Mouse (Mus musculus): ENCODE results near the gene Ap2b1.
A peak's percentile ranks its signal among the peaks of the same experiment; 100 is the strongest.

Ap2b1 gene

DNA sequence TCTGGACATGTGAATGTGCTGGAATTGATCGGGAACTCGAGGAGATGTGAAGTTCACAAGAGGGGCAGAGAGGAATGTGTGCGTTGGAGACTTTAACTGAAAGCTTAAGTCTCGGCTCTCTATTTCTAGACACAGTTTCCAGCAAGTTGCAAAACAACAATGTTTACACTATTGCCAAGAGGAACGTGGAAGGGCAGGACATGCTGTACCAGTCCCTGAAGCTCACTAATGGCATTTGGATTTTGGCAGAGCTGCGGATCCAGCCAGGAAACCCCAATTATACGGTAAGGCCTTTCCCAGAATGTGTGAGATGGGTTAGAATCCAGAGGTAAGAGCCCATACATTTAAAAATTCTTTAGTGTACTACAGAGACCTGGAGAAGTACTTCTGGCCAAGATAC, 98.8 kb downstream of the Ap2b1 start:
- DNase-seq (ENCODE audit: low spot score in 2 of 2), result no peak

DNA sequence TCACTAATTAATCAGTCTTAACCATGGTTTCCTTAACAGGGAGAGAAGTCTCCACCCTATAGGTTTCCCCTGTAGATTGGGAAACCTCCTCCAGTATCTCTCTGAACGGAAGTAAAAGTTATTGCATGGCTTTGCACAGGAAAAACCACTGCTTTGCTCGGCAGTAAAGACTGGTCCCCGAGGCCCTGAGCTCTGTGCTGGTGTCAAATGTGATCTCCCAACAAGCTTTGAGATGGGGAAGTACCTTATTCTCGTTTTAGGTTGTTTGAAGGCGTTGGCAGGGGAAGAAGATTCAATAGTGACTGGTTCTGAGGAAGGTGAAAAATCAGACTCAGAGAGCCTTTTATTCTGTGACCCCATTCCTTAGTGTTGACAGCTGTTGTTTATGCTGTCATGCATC, 99.9 kb downstream of the Ap2b1 start:
- DNase-seq (ENCODE audit: low spot score in 2 of 2), result no peak

DNA sequence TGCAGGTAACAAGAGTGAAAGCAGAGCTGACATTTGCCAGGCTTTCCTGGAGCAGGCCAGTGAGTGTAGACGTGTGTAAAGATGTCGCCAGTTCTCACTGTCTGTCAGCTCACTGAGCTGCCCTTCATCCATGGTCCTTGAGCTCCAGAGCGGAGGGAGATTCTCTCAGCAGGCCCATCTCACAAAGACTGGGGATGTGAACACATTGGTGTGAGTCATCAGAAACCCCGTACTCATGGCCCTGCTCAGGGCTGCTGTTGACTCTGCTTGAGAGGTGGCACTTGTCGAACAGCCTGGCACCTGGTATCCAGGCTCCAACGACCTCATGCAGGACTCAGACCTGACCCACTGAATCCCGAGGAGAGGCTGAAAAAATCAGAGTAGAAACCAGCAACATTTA, 105.0 kb downstream of the Ap2b1 start:
- DNase-seq (ENCODE audit: low spot score in 2 of 2), result no peak

DNA sequence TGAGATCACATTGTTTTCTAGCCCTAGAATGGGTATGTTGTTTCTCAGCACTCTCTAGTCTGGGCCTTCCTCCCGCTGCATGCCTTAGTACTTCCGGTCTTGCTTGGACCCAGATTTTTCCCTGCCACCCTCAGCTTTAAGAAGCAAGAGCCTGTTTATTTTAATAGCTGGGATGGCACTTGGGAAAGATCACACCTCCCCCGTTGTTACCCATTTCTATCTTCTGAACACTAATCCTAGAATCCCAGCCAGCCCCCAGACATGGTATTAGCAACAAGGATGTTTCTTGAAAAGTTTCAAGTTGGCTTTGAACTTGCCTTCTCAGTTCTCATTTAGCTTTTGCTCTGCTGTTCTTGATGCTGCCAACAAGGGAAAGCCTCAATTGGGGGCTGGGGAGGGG, 107.6 kb downstream of the Ap2b1 start:
- no peak for DNase-seq (ENCODE audit: low spot score in 2 of 2)

DNA sequence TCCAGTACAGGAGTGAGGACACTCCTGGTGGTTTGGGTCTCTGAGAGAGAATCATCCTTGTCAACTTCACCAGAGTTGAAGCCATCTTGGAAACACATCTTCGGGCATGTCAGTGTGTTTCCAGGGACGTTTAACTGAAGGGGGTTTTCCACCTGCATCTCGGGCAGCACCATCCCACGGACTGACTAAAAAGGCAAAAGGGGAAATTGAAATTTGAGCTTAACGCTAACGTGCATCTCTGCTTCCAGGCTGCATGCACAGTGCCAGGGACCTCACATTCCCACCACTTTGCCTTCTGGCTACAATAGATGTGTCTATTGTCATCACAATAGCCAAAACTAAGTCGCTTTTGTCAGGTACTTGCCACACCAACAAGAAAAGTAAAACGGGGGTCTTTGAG, 109.4 kb downstream of the Ap2b1 start:
- no peak for DNase-seq (ENCODE audit: low spot score in 2 of 2)

DNA sequence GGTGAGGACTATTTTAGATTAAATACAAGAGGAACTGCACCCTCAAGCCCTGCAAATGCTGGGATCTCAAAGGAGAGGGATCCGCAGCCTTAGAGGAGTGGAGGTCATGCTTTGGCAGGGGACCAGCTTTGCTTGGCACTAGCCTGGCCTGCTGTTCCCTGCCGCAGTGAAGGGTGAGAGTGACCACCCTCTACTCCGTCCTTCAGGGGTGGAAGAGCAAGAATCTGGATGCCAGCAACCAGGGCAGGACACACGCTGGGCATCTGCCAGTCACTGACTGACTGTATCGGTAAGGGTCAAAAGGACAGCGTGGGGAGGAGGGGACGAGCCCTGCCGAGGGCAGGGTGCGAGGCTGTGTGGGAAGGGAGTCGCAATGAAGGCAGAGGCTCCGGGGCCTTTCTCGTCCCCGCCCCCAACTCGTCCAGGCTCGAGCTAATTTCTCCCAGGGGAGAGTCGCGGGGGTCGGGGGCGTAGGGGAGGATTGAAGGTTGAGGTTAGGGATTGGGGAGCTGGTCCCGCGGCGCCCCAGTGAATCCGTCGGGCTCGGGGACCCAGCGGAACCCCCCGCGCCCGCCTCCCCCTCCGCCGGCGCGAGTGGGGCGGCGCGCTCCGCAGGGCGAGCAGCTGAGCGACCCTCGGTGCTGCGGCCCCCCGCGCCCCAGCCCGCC, 110.4 kb downstream of the Ap2b1 start, which contains the start of gene Rasl10b:
Gene Rasl10b, plus strand, starts transcription at position 51 of the 668 bp plus-strand sequence.
- no peak for DNase-seq (ENCODE audit: low spot score in 2 of 2)

DNA sequence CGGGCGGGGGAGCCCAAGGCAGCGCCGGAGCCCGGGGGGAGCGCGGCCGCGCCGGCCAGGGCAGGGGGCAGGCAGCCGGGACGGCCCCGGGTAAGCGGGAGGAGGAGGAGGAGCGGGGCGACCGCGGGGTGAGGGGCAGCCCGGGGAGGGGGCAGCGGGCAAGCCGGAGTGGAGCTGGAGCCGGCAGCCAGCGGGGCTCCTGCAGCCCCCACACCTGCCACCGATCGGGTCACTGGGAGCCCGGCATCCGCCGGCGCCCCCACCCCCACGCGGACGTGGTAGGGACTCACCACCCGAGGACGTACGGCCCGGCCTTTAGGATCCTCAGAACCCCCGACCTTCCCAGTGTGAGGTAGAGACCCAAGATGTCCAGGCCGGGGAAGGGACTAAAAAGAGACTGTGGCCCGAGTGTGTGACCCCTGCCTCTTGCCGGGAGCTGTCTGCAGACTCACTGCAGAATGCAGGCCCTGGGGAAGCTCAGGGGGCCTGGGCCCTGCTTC, 111.0 kb downstream of the Ap2b1 start:
- no peak for DNase-seq (ENCODE audit: low spot score in 2 of 2)

DNA sequence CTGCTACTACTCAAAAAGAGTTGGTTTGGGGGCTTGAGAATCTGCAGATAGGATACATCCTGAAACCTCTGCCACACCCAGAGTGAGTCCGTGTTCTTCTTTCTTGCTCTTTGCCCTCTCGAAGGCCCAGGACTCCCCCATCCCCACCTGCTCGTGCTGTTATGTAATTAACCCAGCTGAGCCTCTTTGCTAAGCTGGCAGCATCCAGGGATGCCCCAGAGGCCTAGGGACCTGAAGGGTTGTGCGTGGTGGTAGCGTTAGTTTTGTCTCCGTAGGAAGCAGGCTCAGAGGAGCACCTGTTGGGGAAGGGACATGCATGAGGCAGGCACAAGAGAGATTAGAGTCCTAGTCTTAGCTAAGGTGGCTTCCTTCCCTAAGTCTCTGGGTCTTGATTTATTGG, 111.7 kb downstream of the Ap2b1 start:
- DNase-seq (ENCODE audit: low spot score in 2 of 2), result no peak

DNA sequence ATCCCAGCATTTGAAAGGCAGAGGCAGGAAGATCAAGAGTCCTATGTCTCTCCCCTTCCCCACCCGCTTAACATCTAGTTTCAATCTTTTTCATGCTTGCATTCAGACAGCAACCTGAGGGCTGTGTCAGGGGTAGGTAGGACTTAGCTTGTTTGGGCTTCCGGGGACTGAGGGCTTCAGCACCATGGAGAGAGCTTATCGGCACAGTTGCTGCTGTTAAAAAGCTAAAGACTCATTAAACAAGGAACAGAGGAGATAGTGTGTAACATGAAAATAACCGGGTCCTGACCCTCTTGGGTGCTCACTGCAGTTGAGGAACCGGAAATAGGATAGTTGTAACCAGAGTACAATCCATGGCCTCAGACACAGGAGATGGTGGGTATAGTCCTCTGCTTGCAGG, 118.3 kb downstream of the Ap2b1 start:
- peak in 1 of 2 experiments; percentile 38 for DNase-seq (ENCODE audit: low spot score in 2 of 2)

DNA sequence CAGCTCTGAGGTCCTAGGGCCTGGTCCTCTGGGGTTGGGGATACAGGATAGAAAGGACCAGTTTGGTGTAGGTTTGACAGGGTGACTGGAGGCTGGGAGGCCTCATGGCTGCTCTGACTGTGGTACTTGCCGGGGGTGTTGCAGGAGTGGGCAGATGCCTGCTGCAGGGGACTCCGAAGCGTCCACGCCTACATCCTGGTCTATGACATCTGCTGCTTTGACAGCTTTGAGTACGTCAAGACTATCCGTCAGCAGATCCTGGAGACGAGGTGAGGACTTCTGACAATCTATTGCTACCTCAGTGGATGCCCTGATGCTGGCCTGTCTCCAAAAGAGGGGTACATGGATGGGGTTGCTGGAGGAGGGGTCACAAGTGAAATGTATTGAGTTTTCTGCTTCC, 118.9 kb downstream of the Ap2b1 start:
- DNase-seq (ENCODE audit: low spot score in 2 of 2), result no peak

DNA sequence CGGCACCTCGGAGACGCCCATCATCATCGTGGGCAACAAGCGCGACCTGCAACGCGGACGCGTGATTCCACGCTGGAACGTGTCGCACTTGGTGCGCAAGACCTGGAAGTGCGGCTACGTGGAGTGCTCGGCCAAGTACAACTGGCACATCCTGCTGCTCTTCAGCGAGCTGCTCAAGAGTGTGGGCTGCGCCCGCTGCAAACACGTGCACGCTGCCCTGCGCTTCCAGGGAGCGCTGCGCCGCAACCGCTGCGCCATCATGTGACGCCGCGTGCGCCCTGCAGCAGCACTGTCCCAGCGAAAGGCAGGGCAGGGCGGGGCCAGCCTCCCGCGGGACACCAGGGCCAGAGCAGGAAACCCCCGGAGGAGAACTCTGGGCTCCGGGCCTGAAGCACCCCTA, 119.7 kb downstream of the Ap2b1 start:
- DNase-seq (ENCODE audit: low spot score in 2 of 2), result no peak

DNA sequence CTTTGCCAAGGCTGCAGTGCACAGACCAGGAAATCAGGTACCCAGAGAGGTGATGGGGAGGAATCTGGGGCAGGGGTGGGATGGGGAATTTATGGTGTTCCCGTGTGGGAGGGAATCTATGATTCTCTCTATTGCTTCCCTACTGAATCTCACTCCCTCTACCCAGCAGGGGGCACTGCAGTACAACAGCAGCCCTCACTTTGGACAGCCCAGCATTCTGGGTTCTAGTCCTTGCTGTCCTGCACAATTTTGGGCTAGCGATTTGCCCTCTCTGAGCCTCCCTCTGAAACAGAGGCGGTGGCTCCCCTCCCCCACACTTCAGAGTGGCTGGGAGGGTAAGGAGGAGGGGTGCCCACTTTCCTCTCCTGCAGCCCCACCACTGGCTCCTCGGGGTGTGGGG, 121.5 kb downstream of the Ap2b1 start:
- no peak for DNase-seq (ENCODE audit: low spot score in 2 of 2)

DNA sequence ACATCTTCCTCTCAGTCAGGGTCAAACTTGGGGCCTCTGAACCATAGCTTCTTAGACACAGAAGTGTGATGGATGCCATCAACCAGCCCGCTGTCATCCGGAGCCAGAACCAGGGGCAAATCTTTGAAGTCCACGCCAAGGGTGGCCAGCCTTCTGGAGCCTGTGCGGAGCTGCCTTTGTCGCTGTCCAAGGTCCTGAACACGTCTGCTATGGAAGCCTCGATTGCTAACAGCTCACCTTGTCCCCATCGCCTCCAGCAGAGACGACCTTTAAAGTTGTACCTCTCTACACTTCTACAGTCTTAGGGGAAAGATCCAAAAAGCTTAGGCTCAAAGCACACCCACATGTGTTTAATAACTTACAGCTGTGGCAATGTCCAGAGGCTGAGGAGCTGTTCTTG, 122.5 kb downstream of the Ap2b1 start:
- DNase-seq (ENCODE audit: low spot score in 2 of 2), result peak in 1 of 2 experiments; percentile 48

DNA sequence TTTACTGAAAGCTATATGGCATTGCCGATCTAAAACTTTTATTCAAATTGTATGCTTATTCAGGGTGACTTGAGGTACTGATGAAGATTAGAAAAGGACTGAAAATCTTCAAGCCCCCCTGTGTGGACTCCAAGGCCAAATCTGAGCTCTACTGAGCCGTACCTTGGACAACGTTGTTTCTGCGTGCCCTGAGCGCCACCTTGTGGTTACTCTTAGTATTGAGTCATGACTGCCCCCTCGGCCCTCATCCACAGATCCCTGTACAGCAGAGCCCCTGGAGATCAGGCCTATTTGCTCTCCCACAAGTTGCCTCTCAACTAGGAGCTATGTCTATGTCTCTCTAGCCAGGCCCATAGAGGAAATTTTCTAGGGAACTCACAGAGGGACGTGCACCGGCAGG, 125.9 kb downstream of the Ap2b1 start:
- DNase-seq (ENCODE audit: low spot score in 2 of 2), result peak; percentile 37 to 69

DNA sequence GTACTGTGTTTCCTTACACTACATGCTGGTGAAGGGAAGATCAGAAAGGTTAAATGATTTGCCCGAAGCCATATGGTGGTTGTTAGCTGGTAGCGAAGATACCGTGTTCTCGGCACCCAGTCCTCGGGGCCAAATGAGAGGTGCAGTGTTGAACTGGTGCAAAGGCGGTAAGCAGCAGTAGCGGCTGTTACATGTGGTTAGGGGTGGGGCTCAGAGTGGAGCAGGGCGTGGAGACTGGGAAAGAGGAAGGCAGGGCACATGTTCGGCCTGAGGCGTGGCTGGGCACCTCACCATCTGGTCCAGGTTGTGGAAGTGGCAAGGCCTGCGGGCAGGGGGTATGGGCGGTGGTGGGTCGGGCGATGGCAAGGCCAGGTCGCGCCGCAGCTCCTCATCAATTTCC, 128.1 kb downstream of the Ap2b1 start:
- DNase-seq (ENCODE audit: low spot score in 2 of 2), result no peak

DNA sequence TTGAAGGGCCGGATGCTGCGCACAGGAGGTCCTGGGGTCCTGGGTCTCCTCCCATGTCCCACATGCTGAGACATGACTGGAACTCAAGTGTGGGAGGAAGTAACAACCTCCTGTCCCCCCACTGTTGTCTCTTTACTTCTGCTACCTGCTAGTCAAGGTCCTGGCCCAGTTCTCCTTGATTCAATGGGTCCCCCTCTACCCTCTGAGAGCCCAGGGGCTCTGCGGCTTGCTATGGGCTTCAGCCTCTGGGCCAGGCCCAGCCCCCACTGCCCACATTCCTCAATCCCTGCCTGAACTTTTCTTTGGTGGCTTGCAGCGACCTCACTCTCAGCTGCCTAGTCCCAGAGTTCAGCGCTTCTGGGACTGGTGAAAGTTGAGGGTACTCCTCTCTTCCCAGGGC, 130.5 kb downstream of the Ap2b1 start, which contains the start of gene Gas2l2:
Gene Gas2l2, minus strand, starts transcription at position 101 of the 400 bp plus-strand sequence.
- no peak for DNase-seq (ENCODE audit: low spot score in 2 of 2)

DNA sequence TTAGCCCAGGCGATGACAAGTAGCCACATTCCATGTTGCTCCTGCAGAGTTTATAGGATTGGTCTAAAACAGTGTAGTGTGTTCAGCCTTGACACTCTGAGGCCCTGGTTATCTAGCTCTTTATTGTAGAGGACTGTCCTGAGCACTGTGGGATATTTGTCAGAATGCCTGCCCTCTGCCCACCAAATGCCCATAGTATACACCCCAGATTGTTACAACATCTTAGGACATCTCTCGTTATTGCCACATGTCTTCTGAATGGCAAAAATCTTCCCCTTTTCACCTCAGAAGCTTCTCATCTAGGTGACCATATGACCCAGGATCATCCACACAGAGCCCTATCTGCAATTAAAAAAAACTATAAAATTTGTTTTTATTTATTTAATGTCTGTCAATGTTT, 133.7 kb downstream of the Ap2b1 start:
- no peak for DNase-seq (ENCODE audit: low spot score in 2 of 2)

DNA sequence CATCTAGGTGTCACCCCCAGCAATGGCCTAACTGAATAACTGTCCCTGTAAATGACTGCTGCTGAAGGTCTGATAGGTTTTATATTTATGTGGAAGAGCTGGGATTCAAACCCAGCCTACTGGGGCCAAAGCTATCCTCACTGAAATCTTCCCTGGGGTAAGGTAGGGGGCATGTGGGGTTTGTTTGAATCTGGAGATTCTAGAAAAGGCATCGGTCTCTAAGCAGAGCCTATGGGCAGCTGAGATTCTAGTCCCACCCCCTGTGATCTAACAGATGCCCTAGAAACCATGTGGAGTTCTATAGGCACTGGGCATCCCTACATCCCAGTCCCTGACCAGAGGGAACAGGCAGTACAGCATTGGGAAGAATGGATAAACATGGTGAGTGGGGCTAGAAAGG, 138.6 kb downstream of the Ap2b1 start, which contains the start of gene 1700020L24Rik:
Gene 1700020L24Rik, plus strand, starts transcription at position 301 of the 400 bp plus-strand sequence.
- DNase-seq (ENCODE audit: low spot score in 2 of 2), result no peak

DNA sequence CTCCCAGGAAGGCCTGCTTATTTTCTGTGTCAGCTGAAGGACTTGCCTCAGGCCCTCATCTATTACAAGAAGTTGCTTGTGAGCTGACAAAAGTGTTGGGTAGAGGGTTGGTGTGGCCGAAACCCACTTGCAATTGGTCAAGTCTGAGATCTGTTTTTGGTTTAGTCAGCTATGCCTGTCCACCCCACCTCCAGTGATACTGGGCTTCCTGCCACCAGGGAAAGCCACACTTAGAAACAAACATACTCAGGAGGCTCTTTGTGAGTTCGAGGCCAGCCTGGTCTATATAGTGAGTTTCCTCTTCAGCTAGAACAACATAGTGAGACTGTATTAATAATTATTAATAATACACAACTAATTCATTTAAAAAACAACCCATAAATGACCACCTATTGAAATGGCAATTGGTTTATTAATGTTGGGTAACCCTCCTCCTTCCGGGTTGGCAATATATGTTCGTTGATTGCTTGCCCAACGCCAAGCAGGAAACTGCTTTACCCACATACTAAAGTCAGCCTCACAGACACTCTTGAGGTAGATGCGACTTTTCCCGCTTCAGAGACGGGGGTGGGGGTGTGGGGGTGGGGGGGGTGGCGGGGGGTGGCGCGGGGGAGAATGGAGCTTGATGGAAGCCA, 140.7 kb downstream of the Ap2b1 start:
- DNase-seq (ENCODE audit: low spot score in 2 of 2), result no peak

DNA sequence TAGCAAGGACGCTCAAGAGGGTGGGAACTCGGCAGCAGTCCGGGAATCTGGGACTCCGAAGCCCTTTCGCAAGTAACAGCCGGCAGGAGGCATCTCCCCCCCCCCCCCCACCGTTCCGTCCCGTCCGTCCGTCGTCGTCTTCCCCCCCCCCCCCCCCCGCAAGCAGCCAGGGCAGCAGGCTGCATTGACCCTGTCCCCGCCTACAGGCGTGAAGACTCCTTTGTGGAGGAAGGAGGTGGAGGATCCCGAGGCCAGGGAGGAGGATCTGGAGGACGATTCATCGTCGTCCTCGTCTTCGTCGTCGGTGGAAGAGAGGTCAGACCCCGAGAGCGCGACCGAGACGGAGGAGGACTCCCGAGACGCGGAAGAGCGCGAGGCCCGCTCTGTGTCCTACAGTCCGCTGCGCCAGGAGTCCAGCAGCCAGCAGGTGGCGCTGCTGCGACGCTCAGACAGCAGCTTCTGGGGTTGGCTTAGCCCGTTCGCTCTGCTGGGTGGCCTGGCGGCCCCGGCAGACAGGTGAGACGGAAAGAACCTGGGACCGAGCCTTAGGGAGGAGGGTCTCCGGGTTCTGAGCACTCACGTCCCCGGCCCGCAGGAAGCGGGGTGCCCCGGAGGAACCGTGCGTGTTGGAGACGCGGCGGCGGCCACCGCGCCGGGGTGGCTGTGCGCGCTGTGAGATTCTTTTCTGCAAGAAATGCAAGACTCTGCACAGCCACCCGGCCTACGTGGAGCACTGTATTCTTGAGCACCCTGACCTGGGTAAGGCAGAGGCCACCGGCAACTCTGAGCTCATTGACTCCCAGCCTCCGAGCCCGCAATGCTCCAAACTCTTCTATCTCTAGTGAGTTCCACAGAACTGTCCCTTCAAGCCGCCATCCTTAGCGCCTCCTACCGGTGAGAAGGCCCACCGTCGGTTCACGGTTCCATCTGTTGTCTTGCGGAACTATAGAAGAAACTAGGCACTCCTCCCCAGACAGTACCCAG, 141.5 kb downstream of the Ap2b1 start:
- DNase-seq (ENCODE audit: low spot score in 2 of 2), result peak; percentile 74 to 84

DNA sequence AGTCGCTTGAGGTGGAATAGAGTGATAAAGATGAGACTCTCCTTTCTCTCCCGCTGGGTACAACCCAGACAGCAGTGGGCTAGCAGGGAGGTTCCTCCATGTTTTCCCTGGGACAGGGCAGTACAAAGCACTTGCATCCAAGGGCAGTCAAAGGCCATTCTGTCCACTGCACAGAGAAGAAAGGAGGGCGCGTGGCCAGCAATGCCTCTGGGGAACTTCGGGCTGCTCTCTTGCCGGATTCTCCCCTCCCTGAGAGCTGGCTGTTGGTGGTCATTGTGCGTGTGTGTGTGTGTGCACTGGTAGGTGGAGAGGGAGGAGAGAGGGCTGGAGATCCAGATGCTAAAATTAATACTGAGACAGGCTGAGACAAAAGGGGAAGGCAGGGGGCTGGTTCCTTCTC, 142.4 kb downstream of the Ap2b1 start:
- DNase-seq (ENCODE audit: low spot score in 2 of 2), result no peak
